Mouse (Mus musculus) kidney, postnatal 36 days (tissue): ENCODE results near the gene Eif3d.

Experiments used
- DNase-seq, 2 experiments: peaks; one replicate each; pipeline ENCODE4 v3.0.0; 2021 to 2022; ENCODE audit warnings: mixed read lengths in 2 of 2

The Eif3d gene

GRCm38 (mm10) chr15:77916851-77917544 lies 53.6 kb downstream of the Eif3d start:
- DNase-seq: peak; percentile 94 to 96

DNA sequence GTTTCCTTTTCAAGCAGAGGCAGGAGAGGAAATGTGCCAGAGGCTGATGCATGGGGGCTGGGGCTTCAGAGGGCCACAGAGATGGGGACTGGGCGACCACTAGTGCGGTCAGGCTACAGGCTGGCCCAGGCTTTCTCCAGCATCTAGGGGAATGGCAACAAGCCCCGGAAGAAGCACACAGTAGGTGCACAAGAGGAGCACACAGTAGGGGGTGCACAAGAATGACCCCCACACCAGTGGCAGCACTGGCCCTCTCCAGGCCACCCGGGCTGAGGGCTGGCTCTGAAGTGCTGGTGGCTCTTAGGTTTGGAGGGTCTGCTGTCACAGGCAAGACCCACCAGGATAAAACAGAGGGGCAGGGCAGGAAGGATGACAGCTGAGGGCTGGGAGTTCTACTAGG lies 55.3 kb downstream of the Eif3d start:
- DNase-seq: no peak

- no peak for DNase-seq
Observed at GRCm38 (mm10) chr15:77914507-77914906, 56.1 kb downstream of the Eif3d start.

GRCm38 (mm10) chr15:77913054-77913453 lies 57.6 kb downstream of the Eif3d start:
- DNase-seq: no peak

GRCm38 (mm10) chr15:77912585-77912984 lies 58.0 kb downstream of the Eif3d start:
- DNase-seq: no peak

DNA sequence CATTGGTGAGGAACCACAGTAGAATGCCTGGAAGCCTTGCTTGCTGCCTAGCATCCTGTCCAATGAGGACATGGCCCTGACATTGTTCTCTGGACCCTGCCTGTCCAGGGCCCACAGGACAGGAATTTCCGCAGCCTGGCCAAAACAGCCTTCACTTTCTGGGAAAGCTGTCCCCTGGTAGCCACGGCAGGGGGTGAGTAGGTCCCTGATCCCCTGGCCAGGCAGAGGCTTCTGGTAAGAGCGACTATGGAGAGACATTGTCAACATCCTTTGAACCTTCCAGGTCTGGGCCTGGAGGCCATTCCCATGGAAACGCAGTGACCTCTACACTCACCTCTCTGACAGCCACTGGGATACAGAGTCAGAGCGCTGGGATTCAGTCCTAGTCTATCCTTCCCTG lies 58.6 kb downstream of the Eif3d start:
- DNase-seq: peak; percentile 59 to 72

DNA sequence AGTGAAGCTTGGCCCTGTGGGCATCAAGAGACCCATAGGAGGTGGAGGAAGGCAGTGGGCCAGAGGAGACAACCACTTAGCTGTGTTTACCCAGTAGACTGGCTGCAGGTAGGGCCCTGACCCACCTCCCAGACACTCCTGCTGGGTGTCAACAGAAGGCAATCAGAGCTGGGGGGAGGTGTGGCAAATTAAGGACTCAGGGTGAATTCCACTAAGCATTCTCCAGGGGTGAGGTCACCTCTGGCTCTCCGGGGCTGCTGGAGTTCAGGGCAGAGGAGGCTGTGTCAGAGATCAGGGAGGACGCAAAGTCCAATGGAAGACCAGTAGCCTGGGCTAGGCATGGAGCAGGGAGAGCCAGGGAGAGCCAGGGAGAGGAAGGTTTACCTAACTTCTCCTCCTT lies 59.5 kb downstream of the Eif3d start:
- DNase-seq: peak; percentile 81 to 94
